Mouse (Mus musculus): ENCODE data around the gene Hhipl2. TPM values are rescaled to one million over a fixed set of nuclear protein-coding genes. Genes with fewer than 3 reads are reported as not detected.
A peak's percentile ranks its signal among the peaks of the same experiment; 100 is the strongest.

Gene Hhipl2
- total RNA-seq, 2 experiments from 2014 or later = 0.30 to 1.3 TPM

DNA sequence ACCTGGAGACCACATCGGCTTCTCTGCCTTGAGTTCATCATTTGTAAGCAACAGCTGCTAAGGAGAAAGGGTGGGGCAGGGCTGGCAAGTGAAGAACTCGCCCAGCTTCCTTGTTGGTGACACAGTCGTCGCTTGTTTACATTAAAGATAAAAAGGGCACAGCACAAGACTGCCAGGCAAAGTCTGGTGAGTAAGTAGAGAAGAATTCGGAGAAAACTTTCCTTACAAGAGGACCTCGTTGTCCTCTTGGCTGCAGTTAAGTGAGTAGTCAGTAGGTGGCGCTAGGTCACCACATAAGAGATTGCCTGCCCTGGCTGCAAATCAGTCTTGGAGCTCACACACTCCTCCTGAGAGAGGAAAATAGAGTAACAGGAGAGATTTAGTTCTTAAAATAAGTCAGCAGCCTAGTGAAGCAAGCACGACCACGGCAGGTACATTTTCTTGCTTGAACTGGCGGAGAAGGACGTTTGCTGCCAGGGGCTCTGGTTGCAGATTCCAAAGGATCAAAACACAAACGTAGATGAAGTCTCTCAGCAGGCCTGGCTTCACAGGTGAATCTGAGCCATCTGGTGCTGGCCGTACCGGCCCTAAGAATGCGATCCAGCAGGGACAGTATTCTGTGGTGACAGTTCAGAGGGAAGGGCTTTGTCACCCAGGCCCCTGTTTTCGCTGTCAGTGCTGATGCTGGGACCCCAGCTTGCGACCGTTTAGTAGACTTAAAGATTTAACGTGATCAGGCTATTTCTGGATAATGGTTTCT is 24.2 kb downstream of the Hhipl2 start:
- peak; percentile 82 to 88 for DNase-seq (ENCODE audit: low spot score in 2 of 2)
- intact Hi-C loops (cut with DNase I) = loop anchor here (1.0 kb wide), 2 partner anchors 215 to 793 kb away; no protein-coding TSS in a partner anchor

DNA sequence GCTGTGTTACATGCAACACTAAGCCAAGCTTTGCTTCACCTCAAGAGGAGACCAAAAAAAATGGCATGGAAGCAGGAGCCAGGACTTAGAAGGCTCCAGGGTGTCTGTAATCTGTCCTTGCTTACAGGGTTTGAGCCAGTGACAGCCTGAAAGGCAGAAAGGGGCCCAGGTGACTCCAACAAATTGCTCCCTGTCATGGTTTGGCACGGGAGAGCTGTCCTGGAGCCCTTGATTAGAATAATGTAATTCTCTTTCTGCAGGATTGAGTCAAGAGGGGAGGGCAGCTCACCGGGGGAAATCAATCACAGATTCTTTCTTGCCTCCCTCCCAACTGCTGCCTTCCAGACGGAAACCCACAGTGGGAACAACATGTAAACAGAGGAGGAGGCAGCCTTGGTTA is 35.1 kb downstream of the Hhipl2 start:
- DNase-seq (ENCODE audit: low spot score in 2 of 2) = no peak
- intact Hi-C loops (cut with DNase I) = no loop called here

Other genes starting within 250 kb of the Hhipl2 start
- 1 to 10 TPM; 5.4 to 7.3 TPM for gene Disp1, start 196.7 kb upstream of the Hhipl2 start, total RNA-seq (2021)
- gene Aida, start 121.6 kb upstream of the Hhipl2 start, total RNA-seq (2021) = 10 to 100 TPM; 47.5 to 51.5 TPM
- 10 to 100 TPM; 49.3 to 51.3 TPM for gene Brox, start 120.9 kb upstream of the Hhipl2 start, total RNA-seq (2021)
- gene Mia3, start 48.7 kb upstream of the Hhipl2 start, total RNA-seq (2021) = 100 to 1,000 TPM; 225 to 235 TPM
- 10 to 100 TPM; 16.2 to 17.5 TPM for gene Taf1a, start 29.2 kb upstream of the Hhipl2 start, total RNA-seq (2021)